Mouse (Mus musculus) heart, adult 8-10 months (tissue): ENCODE measurements at regions not wholly inside any gene's neighbourhood (a gene's known extent, or its start where the extent isn't known, plus 50 kb on each side); places are given as distances from the start of the nearest gene placed in this dataset.
A peak's percentile ranks its signal among the peaks of the same experiment; 100 is the strongest.

Source experiments
- DNase-seq: peaks from one replicate; pipeline ENCODE4 v3.0.0; 2022; ENCODE audit warnings: low spot score

GRCm38 (mm10) chr1:81913561-81913964 lies 319.3 kb upstream of the Gm9747 start:
- no peak for DNase-seq

- no peak for DNase-seq
These were observed 316.1 kb upstream of the Gm9747 start for GRCm38 (mm10) chr1:81916840-81917239.

GRCm38 (mm10) chr1:81927721-81928120 lies 305.2 kb upstream of the Gm9747 start:
- DNase-seq: no peak

GRCm38 (mm10) chr1:81933064-81933463 lies 299.8 kb upstream of the Gm9747 start:
- no peak for DNase-seq

- DNase-seq: no peak
These were observed 287.7 kb upstream of the Gm9747 start for GRCm38 (mm10) chr1:81945236-81945635.

- DNase-seq: no peak
These were observed 282.8 kb upstream of the Gm9747 start for GRCm38 (mm10) chr1:81950140-81950550.

- no peak for DNase-seq
These were observed 282.1 kb upstream of the Gm9747 start for GRCm38 (mm10) chr1:81950853-81951252.

- no peak for DNase-seq
These were observed 281.4 kb upstream of the Gm9747 start for GRCm38 (mm10) chr1:81951493-81952011.

- DNase-seq: no peak
These were observed 280.8 kb upstream of the Gm9747 start for GRCm38 (mm10) chr1:81952095-81952494.

GRCm38 (mm10) chr1:81954507-81954906 lies 278.4 kb upstream of the Gm9747 start:
- no peak for DNase-seq

GRCm38 (mm10) chr1:81967062-81967461 lies 265.9 kb upstream of the Gm9747 start:
- DNase-seq: no peak

GRCm38 (mm10) chr1:81967746-81968295 lies 265.1 kb upstream of the Gm9747 start:
- no peak for DNase-seq

GRCm38 (mm10) chr1:81972575-81972974 lies 260.3 kb upstream of the Gm9747 start:
- DNase-seq: no peak

GRCm38 (mm10) chr1:81973481-81973880 lies 259.4 kb upstream of the Gm9747 start:
- no peak for DNase-seq

GRCm38 (mm10) chr1:82007943-82008342 lies 225.0 kb upstream of the Gm9747 start:
- no peak for DNase-seq

GRCm38 (mm10) chr1:82008805-82009204 lies 224.1 kb upstream of the Gm9747 start:
- no peak for DNase-seq

- no peak for DNase-seq
These were observed 221.9 kb upstream of the Gm9747 start for GRCm38 (mm10) chr1:82010995-82011394.

GRCm38 (mm10) chr1:82015341-82015740 lies 217.6 kb upstream of the Gm9747 start:
- peak; percentile 55 for DNase-seq

GRCm38 (mm10) chr1:82018701-82019404 lies 214.1 kb upstream of the Gm9747 start:
- no peak for DNase-seq

GRCm38 (mm10) chr1:82027761-82028160 lies 205.2 kb upstream of the Gm9747 start:
- DNase-seq: no peak

GRCm38 (mm10) chr1:82031130-82031529 lies 201.8 kb upstream of the Gm9747 start:
- no peak for DNase-seq

GRCm38 (mm10) chr1:82032410-82032809 lies 200.5 kb upstream of the Gm9747 start:
- DNase-seq: no peak

- no peak for DNase-seq
These were observed 194.7 kb upstream of the Gm9747 start for GRCm38 (mm10) chr1:82038171-82038570.
